Mouse (Mus musculus) MEL-GATA-1-ER (cell line): Measurements from ENCODE around the gene Diaph3.

Experiments used
- DNase-seq: peaks from one replicate; pipeline ENCODE4 v3.0.0-alpha.2; 2012; ENCODE audit warnings: low read depth; ENCODE audit errors: extremely low read depth

Gene Diaph3

DNA sequence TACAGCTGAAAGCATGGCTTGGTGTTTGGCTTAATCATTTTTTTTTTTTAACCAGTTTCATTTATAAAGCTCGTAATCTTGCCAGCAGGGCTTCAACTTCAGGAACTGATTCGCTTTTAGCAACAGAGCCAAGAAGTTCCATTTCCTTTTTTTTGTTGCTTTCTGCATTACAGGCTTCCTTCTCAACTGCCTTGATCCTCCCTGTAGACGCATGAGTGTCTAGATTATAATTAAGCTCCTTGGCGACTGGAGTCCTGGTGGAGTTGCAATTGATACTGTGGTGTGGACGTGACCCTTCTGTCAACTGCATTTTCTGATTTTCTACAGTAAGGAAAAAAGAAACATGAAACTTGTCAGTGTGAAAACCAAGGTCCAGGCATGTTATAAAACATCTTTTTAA, 484.8 kb downstream of the Diaph3 start:
- no peak for DNase-seq

DNA sequence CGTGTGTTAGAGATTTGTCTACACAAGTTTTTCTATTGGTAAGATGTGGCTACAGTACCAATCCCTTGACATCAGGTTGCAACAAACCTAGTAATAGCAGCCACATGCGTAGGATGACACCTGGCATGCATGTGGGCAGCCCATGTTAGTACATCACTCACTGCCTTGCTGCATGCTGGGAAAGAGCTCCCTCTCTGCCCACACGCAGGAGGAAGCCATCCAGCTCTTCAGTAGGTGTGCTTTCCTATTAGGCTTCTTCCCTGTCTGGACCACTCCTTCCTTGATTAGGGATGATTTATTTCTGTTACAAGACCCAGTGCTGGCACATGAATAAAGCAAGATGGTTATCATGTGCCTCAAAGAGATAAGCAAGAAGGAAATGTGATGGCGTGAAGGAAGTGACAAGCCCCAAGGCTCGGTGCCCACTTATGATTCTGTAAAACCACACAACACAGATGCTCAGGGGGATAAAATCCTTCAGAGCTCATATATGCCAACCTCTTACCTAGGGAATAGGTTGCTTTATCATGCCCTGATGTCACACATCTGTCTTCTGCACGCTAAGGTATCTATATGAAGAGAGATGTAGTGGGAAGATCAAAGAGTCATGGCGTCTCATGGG, 494.4 kb downstream of the Diaph3 start:
- DNase-seq = no peak

DNA sequence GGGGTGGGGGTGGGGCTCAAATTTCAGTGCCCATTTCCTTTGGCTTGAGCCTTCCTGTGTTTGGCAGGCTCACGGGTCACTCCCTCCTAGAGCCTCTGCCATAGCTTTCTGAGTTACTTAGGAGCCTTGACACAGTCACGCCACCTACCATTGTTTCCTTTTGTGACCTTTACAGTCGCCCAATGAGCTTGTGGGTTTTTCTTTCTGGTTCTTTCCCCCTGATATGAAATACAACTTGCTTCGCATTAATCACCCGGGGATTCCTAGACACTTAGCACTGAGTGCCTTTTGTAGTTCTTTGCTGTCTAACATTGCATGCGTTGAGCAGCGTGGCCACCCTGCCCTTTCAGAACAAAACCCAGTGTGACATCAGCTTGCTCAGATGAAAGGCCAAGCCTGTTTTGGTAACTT, 498.2 kb downstream of the Diaph3 start:
- no peak for DNase-seq

DNA sequence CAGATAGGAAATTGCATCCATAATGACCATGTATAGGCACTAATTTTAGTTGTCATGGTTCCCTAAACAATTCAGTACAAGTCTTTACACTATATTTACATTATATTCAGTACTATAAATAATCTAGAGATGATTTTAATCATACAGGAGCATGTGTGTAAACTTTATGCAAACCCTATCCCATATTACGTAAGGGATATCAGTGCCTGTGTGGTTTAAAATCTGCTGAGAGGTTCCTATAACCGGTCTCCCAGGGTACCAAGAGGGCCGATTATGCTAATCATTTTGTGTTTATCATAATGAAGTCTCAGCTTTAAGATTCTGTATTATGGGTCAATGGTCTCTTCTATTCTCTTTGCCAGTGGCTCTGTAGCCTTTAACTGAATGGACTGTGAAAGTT, 499.2 kb downstream of the Diaph3 start:
- no peak for DNase-seq

DNA sequence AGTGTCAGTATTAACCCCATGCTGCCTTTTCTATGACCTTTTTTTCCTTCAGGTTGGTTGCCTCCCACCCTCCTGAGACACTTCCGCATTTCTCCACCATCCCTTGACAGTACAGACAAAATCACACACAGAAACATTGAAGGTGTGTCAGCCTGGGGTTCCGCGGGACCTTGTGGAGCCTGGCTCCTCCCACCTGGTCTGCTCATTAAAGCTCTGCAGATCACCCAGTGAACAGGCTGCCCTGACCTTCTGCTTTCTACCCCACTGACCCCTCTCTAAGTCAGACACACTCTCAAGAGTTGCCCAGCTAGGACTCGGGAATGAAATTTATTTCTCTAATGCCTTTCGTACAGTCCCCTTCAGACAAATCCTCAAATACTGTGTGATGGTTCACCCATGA, 500.9 kb downstream of the Diaph3 start:
- DNase-seq = no peak

DNA sequence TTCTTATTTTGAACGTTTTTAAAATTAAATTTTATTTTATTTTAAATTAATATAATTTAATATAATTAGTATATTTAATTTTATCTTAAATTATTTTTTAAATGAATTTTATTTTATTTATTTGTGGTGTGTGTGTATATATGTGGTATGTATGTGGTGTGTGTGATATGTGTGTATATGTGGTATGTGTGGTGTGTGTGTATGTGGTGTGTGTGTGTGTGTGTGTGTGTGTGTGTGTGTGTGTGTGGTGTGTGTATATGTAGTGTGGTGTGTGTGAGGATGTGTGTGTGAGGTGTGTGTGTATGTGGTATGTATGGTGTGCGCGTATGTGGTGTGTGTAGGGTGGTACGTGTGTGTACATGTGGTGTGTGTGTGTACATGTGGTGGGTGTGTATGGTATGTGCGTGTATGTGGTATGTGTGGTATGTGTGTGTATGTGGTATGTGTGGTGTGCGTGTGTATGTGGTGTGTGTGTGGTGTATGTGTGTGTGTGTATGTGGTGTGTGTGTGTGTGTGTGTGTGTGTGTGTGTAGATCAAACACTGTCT, 505.4 kb downstream of the Diaph3 start:
- DNase-seq = no peak

DNA sequence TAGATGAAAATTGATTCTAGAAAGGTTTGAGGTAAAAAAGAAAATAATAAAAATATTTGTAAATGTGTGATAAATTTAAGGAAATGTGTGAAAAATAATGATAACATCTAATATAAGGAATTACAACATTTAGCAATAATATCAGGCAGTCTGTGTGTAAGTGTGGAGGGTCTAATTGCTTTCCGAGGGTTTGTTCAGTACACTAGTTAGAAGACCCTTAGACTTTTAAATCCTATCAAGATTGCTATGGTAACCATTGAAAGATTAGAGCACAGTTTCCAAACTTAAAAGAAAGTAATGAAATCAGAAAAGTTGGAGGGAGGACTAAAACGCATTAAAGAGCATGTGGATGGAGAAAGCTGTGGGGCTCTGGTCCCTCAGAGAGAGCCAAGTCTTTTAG, 506.0 kb downstream of the Diaph3 start:
- no peak for DNase-seq

DNA sequence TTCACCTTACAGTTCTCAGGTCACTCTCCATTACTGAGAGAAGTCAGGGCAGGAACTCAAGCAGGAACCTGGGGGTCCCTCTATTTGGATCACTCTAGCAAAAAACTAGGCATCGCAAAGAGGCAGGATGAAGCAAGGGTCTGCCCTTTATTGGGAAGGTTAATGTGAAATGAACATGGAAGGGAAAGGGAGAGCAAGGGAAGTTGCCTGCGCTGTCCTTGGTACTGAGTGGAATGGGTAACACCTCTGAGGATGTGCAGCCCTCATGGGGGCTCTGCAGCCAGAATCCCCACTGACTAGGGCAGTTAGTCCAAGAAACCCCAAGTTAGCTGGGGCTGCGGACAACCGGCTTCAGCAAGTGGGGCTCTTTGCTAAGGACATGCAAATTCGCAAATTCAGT, 507.2 kb downstream of the Diaph3 start:
- DNase-seq = no peak

DNA sequence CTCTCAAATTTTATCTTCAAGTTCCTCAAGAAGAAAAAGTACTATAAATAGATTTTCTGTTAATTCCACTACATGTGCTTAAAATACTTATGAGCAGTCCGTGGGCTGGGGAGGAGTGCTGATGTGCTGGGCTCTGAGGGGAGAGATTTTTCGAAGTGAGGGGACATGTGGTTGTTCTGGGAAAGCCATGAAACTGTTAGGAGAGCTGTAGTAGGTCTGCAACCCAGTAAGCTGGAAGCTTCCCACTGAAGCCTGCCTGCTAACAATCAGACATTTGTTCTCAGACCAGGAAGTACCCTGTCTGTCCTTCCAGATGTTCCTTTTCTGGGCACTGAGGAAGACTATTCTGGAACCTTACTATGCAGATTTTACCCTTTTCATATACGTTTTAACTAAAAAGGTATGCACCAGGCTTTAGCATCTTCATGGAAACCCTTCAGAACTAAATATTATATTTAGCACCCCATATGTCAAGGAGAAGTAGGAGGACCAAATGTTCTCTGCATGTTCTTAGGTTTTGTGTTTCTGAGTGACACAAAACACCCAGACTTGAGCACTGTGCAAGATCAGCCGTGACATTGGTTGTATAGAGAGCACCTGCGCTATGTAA, 516.1 kb downstream of the Diaph3 start:
- DNase-seq = no peak

DNA sequence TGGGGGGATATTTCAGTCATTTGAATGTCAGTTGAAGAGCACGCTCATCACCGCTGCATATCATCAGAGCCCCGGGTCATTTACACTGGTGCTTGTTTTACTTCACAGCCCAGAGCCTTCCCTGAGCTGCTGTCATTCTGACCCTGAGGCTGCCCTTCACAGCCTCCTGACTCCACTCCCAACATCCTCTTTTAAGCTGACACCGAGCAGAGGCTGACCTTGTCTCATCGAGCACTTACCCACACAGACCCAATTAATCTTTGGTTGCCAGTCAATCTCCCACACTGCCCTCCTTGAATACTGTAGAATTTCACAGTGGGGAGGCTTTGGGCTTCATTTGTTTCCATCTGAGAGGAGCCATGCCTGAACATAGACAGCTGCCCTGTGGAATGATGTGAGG, 521.4 kb downstream of the Diaph3 start:
- DNase-seq = no peak
